Mouse (Mus musculus) thymus, postnatal 14 days (tissue): ENCODE data around the gene Fga.

Source experiments
- DNase-seq: peaks from one replicate; pipeline ENCODE4 v3.0.0; 2021

Gene Fga

DNA sequence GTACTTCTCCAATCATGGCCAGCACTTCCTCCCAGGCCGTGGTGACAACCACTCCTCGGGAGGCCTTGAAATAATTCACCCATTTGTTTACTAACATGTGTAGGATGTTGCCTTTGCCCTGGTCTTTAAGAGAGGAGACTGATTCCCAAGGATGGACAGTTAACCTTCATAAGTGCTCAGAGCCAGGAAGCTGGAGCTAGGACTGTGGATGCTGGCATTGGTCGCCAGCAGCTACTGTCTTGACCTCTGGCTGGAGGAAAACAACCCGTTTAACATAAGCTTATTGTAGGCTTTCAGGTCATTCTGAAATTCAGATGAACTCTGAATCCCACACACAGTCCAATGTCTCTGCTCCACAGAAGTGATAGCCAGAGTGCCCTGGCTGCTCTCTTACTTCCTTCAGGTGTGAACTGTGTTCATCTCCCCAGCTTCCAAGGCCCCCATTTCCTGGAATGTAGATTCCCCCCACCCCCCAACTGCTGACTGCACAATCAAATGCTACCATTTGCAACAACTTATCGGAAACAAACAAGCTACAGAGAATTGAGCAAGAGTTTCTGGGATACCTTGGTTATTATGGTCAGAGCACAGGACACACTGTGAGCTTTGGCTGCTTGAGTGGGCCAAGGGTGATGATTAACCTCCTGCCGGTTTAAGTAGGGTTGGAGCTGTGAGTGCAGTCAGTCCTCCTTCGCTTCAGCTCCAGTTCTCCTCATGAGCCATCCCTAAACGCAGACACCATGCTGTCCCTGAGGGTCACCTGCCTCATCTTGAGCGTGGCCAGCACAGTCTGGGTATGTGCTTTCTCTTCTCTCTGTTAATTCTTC is at the start of gene Fga:
Gene Fga, plus strand, starts transcription at position 602 of the 827 bp plus-strand sequence.
- no peak for DNase-seq

GRCm38 (mm10) chr3:82980818-82981217 is 45.1 kb upstream of the Fga start:
- no peak for DNase-seq

DNA sequence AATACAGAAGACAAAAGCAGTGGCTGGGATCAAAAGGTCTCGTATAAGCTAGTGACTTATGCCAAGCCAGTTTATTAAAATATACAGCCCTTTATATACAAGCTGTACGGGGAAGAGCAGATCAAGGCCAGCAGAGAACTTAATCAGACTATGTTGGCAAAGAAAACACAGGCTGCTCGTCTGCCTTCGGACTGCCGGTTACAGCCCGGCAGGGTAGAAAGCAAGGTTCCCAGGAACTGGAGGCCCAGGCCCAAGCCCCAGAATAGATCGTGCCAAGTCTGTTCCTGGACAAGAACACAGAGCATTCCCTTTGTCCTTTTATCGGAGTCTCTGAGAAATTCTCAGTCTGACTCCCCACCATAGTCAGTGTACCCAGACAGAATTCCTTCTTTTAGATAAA is 44.0 kb upstream of the Fga start:
- DNase-seq: no peak

DNA sequence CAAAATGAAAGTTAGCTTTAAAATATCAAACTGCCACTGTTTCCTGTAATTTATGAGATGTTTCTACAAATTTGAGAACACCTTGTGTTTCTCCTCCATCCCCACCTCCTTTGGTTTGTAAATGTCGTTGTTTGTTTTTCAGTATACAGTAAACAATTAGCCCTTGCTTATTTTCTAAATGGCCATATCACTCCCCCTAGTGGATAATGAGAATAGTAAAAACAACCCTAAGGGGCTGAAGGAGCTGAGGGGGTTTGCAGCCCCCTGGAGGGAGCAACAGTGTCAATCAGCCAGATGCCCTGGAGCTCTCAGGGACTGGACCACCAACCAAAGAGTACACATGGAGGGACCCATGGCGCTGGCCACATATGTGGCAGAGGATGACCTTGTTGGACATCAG is 41.0 kb upstream of the Fga start:
- DNase-seq: no peak

DNA sequence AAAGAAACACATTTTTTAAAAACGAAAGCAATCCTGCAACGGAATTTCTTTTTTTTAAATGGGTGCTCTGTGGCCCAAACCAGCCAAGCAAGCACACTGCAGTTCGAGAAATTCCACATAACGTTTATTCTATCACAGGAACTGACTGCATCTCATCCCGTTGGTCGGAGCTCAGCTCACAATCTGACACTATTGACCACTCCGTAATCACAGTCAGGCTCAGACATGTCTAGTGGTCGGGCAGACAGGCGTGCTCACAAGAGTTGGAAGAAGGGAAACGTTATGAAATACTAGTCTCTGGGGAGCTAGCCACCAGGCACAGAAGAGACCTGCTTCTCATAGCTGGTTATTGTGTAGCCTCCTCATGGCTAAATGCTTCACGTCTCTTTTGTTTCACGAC is 33.9 kb upstream of the Fga start:
- DNase-seq: no peak

DNA sequence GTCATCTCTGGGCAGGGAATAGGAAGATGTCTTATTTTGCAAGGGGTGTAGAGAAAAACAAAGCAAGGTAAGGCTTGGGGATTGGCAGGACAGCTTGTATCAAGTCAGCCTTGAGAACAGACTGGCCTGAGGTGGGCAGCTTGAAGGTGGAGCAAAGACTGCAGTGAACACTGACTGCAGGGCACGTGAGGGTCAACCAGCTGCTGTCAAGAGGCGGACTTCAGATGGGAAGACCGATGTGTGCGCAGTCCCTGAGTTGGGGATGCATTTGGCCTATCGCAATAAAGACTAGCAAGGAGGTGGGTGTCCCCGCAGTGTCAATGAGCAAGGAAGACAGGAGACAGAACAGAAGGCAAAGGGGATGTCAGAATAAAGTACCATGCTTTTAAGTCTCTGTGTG is 32.9 kb upstream of the Fga start:
- DNase-seq: no peak

- DNase-seq: peak; percentile 5
Measured at GRCm38 (mm10) chr3:82995368-82995767, 30.5 kb upstream of the Fga start.

DNA sequence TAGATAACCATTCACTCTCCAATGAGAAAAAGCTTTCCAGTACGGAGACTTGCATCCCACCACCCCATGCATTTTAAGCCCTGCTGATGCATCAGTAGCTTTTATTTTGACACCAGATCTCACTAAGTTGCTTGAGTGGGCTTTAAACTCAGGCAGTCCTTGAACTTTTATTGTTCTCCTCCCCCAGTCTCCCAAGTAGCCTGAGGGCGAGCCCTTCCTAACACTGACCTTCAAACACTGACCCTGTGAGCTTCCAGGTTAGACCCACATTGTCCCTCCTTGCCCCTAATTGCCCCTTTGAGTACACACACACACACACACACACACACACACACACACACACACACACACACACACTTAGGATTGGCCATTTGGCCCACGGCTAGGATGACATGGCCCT is 29.2 kb upstream of the Fga start:
- DNase-seq: no peak

GRCm38 (mm10) chr3:82998772-82999463 is 27.0 kb upstream of the Fga start:
- DNase-seq: peak; percentile 24

DNA sequence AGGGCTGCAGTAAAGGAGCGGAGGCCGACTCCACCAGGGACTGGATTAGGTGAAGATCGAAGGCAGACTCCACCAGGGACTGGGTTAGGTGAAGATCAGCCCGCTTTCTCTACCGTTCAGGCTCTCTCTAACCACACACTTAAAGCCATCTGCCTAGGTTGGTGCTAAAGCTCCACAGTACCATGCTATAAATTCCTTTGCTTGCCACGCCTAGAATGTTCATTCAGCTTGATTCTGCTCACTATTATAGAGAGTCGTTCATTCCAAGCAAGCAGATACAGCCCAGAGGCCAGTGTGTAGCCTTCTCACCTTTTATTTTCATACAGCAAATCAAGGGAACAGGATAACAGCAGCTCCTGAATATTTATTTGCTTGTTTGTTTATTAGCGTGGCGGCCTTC is 25.9 kb upstream of the Fga start:
- no peak for DNase-seq

DNA sequence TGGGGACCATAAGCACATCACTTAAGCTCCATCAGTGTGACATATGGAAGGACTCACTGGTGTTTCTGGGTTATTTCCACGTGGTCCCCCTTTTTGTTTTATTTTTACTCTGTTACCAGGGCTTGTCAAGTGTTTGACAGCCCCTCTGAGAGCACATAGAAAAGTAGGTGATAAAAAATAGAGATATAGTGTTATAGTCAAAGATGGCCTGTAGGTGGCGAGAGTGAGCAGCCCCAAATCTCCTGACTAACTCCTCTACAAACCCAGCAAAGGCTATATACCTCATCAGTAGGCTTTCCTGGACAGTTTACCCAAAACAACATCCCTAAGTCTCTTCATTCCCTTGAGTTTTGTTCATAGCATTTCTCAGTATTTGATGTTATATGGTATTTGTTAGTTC is 23.7 kb upstream of the Fga start:
- DNase-seq: peak; percentile 25

GRCm38 (mm10) chr3:83003068-83003467 is 22.8 kb upstream of the Fga start:
- DNase-seq: no peak

DNA sequence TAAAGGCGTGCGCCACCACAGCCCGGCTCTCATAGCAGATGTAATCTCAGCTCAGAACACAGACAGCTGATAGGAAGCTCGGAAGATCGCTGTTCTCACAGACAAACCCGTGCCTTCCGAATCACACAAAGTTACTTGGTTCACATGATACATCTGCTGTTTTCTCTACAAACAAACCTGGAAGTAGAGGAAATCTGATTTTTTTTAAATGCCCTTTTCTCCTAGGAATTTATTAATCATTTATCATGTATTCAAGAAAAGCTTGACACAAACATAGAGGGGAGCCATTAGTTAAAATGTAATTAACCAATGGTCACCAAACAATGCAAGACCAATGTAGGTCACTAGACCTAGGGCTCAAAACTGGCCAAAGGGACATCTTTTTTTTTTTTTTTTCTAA is 21.1 kb upstream of the Fga start:
- no peak for DNase-seq

DNA sequence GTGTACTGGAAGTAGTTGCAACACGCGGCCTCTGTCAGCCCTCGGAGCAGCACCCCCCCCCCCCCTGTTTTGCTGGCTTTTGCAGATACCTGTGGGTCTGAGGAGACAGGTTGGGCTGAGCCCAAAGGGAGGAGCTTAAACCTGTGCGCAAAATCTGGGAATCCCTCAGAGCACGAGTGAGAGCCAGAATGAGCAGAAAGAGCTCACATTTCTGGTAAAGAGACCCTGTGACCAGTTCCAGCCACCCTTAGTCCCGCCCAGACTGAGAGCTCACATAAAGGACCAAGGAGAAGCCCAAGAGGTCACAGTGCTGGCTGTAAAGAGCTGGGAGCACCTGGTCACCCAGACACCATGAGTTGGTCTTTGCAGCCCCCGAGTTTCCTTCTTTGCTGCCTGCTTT is 18.3 kb upstream of the Fga start, which contains the start of gene Fgg:
Gene Fgg, plus strand, starts transcription at position 168 of the 400 bp plus-strand sequence.
- no peak for DNase-seq

DNA sequence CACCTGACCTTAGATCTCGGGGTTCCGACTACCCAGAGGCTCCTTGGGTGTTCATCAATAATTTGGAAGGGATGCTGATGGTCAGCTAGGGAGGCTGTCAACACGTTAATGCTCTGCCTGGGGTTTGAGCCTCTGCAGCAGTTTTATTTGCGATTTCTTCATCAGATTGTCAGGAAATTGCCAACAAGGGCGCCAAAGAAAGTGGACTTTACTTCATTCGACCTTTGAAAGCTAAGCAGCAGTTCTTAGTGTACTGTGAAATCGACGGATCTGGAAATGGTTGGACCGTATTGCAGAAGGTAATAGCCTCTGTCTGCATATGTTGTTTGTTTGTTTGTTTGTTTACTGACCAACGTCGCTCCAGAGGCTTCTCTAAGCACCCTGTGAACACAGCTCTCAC is 15.6 kb upstream of the Fga start:
- DNase-seq: no peak

DNA sequence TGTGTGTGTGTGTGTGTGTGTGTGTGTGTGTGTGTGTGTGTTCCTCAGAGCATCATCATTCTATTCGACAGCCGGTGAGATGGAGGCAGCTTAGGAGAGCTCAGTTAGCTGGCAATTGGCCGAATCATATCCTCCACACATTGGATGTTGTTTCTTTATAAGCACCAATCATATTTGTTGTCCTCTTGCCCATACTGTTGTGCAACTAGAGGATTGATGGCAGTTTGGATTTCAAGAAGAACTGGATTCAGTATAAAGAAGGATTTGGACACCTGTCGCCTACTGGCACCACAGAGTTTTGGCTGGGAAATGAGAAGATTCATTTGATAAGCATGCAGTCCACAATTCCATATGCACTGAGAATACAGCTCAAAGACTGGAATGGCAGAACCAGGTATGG is 14.7 kb upstream of the Fga start:
- DNase-seq: no peak

- no peak for DNase-seq
Measured at GRCm38 (mm10) chr3:83011565-83011964, 14.3 kb upstream of the Fga start.

- DNase-seq: no peak
Measured at GRCm38 (mm10) chr3:83012636-83013035, 13.2 kb upstream of the Fga start.

DNA sequence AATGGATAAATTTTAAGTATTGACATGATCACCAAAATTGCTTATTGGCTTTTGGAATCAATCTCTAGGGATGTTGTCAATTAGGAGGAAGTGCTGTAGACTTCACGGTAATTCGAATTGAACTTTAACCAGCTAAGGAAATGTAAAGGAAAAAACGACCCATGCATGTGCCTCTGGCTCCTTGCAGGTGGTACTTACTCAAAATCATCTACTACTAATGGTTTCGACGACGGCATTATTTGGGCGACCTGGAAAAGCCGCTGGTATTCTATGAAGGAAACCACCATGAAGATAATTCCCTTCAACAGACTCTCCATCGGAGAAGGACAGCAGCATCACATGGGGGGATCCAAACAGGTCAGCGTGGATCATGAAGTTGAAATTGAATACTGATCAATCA is 11.9 kb upstream of the Fga start:
- DNase-seq: no peak

DNA sequence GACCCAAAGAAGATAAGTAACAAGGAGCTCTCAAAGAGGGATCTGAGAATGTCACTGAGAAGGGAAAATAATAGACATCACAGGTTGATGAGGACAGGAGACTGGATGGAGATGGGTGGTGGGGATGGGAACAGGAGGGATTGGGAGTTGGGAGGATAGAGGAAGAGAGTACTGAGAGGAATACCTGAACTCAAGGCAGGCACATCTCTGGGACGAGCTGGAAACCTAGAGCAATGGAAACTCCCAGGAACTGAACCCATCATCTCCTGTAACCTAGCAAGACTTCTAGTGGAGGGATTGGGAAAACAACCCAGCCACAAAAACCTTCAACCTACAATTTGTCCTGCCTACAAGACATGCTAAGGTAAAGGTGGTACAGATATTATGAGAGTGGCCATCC is 9.6 kb upstream of the Fga start:
- DNase-seq: no peak

- no peak for DNase-seq
Measured at GRCm38 (mm10) chr3:83020387-83020786, 5.5 kb upstream of the Fga start.

DNA sequence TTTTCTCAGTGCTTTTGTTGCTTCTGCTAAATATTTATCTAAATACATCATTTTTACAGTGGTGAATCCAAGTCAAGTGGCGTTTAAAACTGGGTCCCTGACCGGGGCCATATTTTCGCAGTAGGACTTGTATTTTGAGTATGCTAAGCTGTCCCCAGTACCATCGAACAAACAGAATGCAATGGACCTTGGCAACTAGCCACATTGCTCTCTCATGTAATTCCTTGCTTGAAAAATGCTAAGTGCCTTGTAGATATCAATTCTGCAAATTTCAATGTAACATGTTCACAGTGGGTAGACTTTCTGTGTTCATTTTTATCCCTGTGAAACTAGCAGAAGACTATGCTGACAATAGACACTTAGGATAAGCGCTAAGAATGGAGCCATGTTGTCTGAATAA is 4.7 kb upstream of the Fga start:
- DNase-seq: no peak

GRCm38 (mm10) chr3:83025036-83025435 is 840 bp upstream of the Fga start:
- DNase-seq: no peak

DNA sequence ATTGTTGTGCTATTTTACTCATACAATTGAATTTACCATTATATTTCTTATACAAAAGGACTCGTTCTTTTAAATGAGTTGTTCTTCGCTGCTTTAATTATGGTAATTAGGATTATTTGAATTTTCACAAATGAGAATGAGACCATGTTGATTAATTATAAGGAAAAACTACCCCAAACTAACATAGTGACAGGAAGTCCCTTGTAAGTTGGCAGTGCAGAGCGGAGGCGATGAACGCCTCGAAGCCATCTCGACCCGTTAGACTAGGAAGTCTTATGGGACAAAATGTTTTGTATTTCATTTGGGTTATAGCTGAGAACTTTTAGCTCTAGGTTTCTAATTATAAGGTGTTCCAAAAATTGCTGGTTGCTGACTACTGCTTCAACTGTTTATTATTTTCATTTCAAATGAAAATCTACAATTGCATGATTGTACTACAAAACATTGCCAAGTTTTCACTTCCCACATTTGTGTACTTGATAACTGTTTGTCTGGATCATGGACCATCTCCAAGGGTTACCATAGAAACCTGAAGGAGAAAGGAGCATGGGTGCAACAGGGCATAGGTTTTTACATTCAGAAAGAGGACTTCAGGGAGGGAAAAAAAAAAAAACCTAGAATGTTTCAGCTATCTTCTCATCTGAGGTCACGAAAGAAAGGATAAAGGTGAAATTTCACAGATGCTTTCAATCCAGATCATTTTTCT is 1.8 kb downstream of the Fga start:
- DNase-seq: no peak
